Mouse (Mus musculus): ENCODE measurements around the gene Tacc2. TPM values are rescaled to one million over a fixed set of nuclear protein-coding genes. Genes with fewer than 3 reads are reported as not detected.

The Tacc2 gene
- total RNA-seq, 2 experiments from 2014 or later: 208 to 286 TPM

GRCm38 (mm10) chr7:130604390-130604789 is 27.2 kb downstream of the Tacc2 start:
- intact Hi-C loops (cut with DNase I): no loop called here
- no peak for DNase-seq

- intact Hi-C loops (cut with DNase I): loop anchor here (1.0 to 5.0 kb wide), 3 partner anchors 67 to 150 kb away; no protein-coding TSS in a partner anchor
- DNase-seq: peak in 1 of 2 experiments; percentile 60
Observed at GRCm38 (mm10) chr7:130605111-130605510, 27.9 kb downstream of the Tacc2 start.

- DNase-seq: no peak
- intact Hi-C loops (cut with DNase I): loop anchor here (5.0 kb wide), 2 partner anchors 65 to 75 kb away; no protein-coding TSS in a partner anchor
Observed at GRCm38 (mm10) chr7:130606958-130607357, 29.7 kb downstream of the Tacc2 start.

GRCm38 (mm10) chr7:130613973-130614372 is 36.7 kb downstream of the Tacc2 start:
- intact Hi-C loops (cut with DNase I): no loop called here
- DNase-seq: no peak

- intact Hi-C loops (cut with DNase I): no loop called here
- no peak for DNase-seq
Observed at GRCm38 (mm10) chr7:130617591-130617990, 40.4 kb downstream of the Tacc2 start.

GRCm38 (mm10) chr7:130621068-130621467 is 43.8 kb downstream of the Tacc2 start:
- intact Hi-C loops (cut with DNase I): no loop called here
- no peak for DNase-seq

GRCm38 (mm10) chr7:130621953-130622352 is 44.7 kb downstream of the Tacc2 start:
- intact Hi-C loops (cut with DNase I): no loop called here
- DNase-seq: no peak

- intact Hi-C loops (cut with DNase I): no loop called here
- DNase-seq: no peak
Observed at GRCm38 (mm10) chr7:130622359-130622758, 45.1 kb downstream of the Tacc2 start.

GRCm38 (mm10) chr7:130624299-130624698 is 47.1 kb downstream of the Tacc2 start:
- intact Hi-C loops (cut with DNase I): no loop called here
- DNase-seq: no peak

GRCm38 (mm10) chr7:130625361-130625760 is 48.1 kb downstream of the Tacc2 start:
- intact Hi-C loops (cut with DNase I): no loop called here
- DNase-seq: no peak

GRCm38 (mm10) chr7:130628601-130629000 is 51.4 kb downstream of the Tacc2 start:
- intact Hi-C loops (cut with DNase I): no loop called here
- DNase-seq: peak in 1 of 2 experiments; percentile 33

- intact Hi-C loops (cut with DNase I): no loop called here
- DNase-seq: no peak
Observed at GRCm38 (mm10) chr7:130629999-130630398, 52.8 kb downstream of the Tacc2 start.

- DNase-seq: no peak
- intact Hi-C loops (cut with DNase I): no loop called here
Observed at GRCm38 (mm10) chr7:130630956-130631355, 53.7 kb downstream of the Tacc2 start.

- intact Hi-C loops (cut with DNase I): no loop called here
Observed at GRCm38 (mm10) chr7:130631553-130632378, 54.5 kb downstream of the Tacc2 start.

GRCm38 (mm10) chr7:130632379-130632732 is 55.1 kb downstream of the Tacc2 start:
- intact Hi-C loops (cut with DNase I): no loop called here

More at GRCm38 (mm10) chr7:130631553-130632378, 54.5 kb downstream of the Tacc2 start:
- DNase-seq: peak; percentile 68 to 71

GRCm38 (mm10) chr7:130634259-130634871 is 57.1 kb downstream of the Tacc2 start:
- DNase-seq: no peak
- intact Hi-C loops (cut with DNase I): no loop called here

More at GRCm38 (mm10) chr7:130632379-130632732, 55.1 kb downstream of the Tacc2 start:
- DNase-seq: no peak

- DNase-seq: no peak
Observed at GRCm38 (mm10) chr7:130635212-130635611, 58.0 kb downstream of the Tacc2 start.

GRCm38 (mm10) chr7:130636274-130636673 is 59.0 kb downstream of the Tacc2 start:
- intact Hi-C loops (cut with DNase I): no loop called here
- DNase-seq: no peak

More at GRCm38 (mm10) chr7:130635212-130635611, 58.0 kb downstream of the Tacc2 start:
- intact Hi-C loops (cut with DNase I): no loop called here

GRCm38 (mm10) chr7:130636902-130637301 is 59.7 kb downstream of the Tacc2 start:
- no peak for DNase-seq
- intact Hi-C loops (cut with DNase I): no loop called here

GRCm38 (mm10) chr7:130637811-130638210 is 60.6 kb downstream of the Tacc2 start:
- intact Hi-C loops (cut with DNase I): no loop called here

GRCm38 (mm10) chr7:130640681-130641080 is 63.4 kb downstream of the Tacc2 start:
- intact Hi-C loops (cut with DNase I): no loop called here

More at GRCm38 (mm10) chr7:130637811-130638210, 60.6 kb downstream of the Tacc2 start:
- DNase-seq: no peak

More at GRCm38 (mm10) chr7:130640681-130641080, 63.4 kb downstream of the Tacc2 start:
- no peak for DNase-seq
